Mouse (Mus musculus): ENCODE measurements around the gene Cd3d. TPM values are rescaled to one million over a fixed set of nuclear protein-coding genes. Genes with fewer than 3 reads are reported as not detected.

Gene Cd3d
- total RNA-seq, 2 experiments from 2014 or later, result 0.16 to 0.34 TPM

GRCm38 (mm10) chr9:44991821-44992220 is 10.2 kb downstream of the Cd3d start:
- intact Hi-C loops (cut with DNase I), result no loop called here

DNA sequence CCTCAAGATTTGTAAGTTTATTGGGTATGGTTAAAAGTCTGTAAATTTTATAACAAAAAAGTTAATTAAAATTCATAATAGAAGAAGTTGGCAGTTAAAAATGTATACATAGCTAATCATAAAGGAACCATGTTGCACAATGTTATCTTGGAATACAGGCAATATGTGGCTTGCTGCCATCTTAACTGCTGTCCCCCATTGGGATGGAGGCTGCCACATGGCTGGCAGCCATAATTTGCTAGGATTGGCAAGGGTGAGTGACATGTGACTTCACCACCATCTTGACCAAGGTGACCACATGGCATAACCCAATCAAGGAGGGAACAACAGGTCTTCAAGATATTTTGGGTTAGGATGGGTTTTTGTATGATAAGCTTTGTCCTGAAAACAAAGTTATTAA is 10.7 kb downstream of the Cd3d start:
- intact Hi-C loops (cut with DNase I), result no loop called here
- no peak for DNase-seq (ENCODE audit: low spot score)

More at GRCm38 (mm10) chr9:44991821-44992220, 10.2 kb downstream of the Cd3d start:
- DNase-seq (ENCODE audit: low spot score), result no peak

DNA sequence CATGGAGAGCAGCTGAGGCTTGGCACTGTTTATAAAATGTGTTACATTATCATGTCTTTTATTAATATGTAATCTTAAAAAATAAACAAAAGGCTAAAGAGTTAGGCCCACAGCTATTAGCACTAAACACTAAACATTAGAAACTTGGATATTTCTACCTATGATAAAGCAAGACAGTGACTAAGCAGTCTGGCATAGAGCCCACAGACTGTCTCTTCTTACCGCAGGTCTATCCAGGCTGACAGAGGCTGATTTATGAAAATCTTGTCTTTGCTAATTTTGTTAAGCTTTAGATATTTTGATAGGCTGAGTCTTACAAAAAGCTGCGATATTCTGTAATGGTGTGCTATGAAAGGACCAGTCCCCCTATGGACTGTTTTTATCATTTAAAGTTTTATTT is 11.7 kb downstream of the Cd3d start:
- intact Hi-C loops (cut with DNase I), result no loop called here
- no peak for DNase-seq (ENCODE audit: low spot score)

DNA sequence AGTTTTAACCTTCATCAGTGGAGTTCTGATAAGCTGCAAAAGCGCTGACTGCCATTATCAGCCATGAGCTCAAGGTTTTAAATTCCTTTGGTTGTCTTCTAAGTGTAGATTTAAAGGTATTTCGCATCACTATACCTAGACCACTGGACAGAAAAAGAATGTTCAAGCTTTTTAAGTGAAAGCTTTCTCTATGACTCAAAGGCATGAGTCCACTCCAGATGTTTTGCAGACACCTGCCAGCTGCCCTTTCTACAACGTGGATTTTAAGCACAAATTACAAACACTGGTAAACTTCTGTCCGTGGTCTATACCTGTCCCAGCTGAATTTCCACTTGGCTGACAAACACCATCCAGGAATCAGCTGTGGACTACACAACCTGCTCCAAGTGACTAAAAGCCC is 13.4 kb downstream of the Cd3d start:
- DNase-seq (ENCODE audit: low spot score), result no peak

GRCm38 (mm10) chr9:44996590-44996989 is 15.0 kb downstream of the Cd3d start:
- intact Hi-C loops (cut with DNase I), result no loop called here
- DNase-seq (ENCODE audit: low spot score), result no peak

More for the DNA sequence above, 13.4 kb downstream of the Cd3d start:
- intact Hi-C loops (cut with DNase I), result no loop called here

DNA sequence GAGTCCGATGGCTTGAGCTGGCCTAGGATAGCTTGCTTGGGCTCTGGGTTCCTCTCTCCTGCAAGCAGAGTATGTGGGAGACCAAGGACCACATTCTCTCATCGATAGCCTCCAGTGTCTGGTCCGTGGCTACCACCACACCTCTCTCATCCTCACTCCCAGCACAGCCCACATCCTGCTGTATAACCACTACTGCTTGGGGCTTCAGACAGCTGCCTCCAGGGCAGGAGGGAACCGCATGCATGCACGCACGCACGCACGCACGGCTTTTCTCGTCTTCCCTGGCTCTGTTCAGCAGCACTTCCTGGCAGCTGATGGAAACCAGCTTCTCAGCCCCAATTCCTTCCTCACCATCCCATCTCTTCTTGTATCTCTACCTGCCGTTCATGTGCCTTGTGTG is 16.6 kb downstream of the Cd3d start:
- intact Hi-C loops (cut with DNase I), result no loop called here
- no peak for DNase-seq (ENCODE audit: low spot score)

GRCm38 (mm10) chr9:44999171-44999570 is 17.6 kb downstream of the Cd3d start:
- no peak for DNase-seq (ENCODE audit: low spot score)

GRCm38 (mm10) chr9:44999776-45000175 is 18.2 kb downstream of the Cd3d start:
- intact Hi-C loops (cut with DNase I), result no loop called here
- no peak for DNase-seq (ENCODE audit: low spot score)

More at GRCm38 (mm10) chr9:44999171-44999570, 17.6 kb downstream of the Cd3d start:
- intact Hi-C loops (cut with DNase I), result no loop called here

- intact Hi-C loops (cut with DNase I), result no loop called here
- DNase-seq (ENCODE audit: low spot score), result no peak
Observed at GRCm38 (mm10) chr9:45000249-45000648, 18.7 kb downstream of the Cd3d start.

- intact Hi-C loops (cut with DNase I), result no loop called here
- DNase-seq (ENCODE audit: low spot score), result no peak
Observed at GRCm38 (mm10) chr9:45007404-45007803, 25.8 kb downstream of the Cd3d start.

DNA sequence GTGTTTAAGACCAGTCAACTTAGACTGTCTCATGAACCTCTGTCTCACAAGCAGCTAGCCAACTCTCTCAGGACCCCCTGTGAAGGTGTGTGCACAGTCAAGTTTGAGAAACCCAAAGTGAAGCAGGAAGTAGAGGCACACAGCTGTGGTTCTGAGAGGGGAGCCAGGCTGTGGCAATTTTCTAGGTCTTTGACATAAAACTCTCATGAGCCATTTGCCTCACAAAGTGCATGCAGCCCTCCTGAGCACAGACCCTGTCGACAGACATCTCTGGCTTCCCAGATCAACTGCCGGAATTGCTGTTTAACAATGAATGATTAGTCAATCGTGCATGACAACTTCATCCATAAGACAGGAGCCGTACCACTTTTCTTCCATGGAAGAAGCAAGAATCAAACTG is 26.8 kb downstream of the Cd3d start:
- intact Hi-C loops (cut with DNase I), result no loop called here

DNA sequence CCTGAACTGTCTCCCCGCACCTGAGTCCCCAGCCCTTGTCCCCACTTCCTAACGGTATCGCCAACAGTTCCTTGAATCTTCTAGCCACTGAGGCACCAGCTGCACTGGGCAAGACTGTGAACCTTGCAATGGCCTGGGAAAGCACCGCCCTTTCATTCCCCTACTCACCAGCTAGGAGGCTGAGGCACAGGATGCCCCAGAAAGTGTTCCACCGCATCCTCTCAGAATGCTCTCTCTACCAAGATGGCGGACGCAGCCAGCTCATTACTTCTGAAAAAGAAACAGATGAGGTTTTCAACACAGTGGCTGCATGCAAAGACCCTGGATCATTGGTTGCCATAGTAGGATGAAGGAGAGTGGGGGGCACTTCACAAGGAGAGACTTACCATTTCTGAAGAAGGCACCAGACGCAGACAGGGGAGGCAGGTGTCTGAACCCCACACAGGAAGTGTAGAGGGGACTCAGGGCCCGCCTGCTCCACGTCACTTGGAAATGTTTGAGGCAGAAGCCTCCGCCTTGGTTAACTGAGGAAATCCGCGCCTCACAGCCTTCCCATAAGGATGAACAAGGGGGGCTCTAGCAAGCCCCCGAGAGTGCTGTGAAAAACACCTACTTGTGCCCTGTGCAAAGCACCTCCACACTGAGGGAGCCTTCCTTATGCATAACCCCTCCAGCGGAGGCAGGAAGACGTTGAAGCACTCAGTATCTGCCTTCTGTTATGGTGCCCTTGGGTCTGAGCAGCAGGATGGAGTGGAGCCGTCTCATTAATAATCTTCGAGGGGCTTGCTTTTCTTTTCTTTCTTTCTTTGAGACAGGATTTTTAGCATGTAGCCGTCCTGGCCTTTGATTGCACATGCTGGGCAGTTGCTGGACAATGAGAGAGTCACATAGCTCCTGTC is 27.8 kb downstream of the Cd3d start, which contains the start of gene Cd3e:
Gene Cd3e (minus strand): TSS at position 448 of the 899 bp plus-strand sequence.
- intact Hi-C loops (cut with DNase I), result no loop called here
- no peak for DNase-seq (ENCODE audit: low spot score)

More for the DNA sequence above, 26.8 kb downstream of the Cd3d start:
- DNase-seq (ENCODE audit: low spot score), result no peak

- no peak for DNase-seq (ENCODE audit: low spot score)
Observed at GRCm38 (mm10) chr9:45010461-45010860, 28.9 kb downstream of the Cd3d start.

DNA sequence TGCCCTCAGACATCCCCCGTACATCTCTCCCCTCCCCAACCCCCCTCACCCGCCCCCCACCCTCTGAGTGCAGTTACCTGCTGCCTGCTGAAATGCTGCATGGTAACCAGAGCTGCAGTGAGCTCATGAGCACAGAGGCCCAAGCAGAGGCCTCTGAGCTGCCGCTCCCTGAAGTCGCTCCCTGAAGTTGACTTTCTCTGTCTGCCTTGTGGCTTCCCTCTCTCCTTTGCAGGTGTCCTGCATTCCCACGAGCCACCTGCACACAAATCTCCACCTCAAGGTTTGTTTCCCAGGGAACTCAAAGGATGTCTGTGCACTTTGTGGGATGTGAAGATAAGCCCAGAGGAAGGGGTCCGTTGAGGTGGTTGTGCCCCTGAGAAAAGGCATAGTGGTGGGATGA is 29.7 kb downstream of the Cd3d start:
- intact Hi-C loops (cut with DNase I), result no loop called here
- DNase-seq (ENCODE audit: low spot score), result no peak

More at GRCm38 (mm10) chr9:45010461-45010860, 28.9 kb downstream of the Cd3d start:
- intact Hi-C loops (cut with DNase I), result no loop called here

GRCm38 (mm10) chr9:45014879-45015278 is 33.3 kb downstream of the Cd3d start:
- intact Hi-C loops (cut with DNase I), result no loop called here
- no peak for DNase-seq (ENCODE audit: low spot score)

GRCm38 (mm10) chr9:45015841-45016240 is 34.3 kb downstream of the Cd3d start:
- no peak for DNase-seq (ENCODE audit: low spot score)
- intact Hi-C loops (cut with DNase I), result no loop called here

DNA sequence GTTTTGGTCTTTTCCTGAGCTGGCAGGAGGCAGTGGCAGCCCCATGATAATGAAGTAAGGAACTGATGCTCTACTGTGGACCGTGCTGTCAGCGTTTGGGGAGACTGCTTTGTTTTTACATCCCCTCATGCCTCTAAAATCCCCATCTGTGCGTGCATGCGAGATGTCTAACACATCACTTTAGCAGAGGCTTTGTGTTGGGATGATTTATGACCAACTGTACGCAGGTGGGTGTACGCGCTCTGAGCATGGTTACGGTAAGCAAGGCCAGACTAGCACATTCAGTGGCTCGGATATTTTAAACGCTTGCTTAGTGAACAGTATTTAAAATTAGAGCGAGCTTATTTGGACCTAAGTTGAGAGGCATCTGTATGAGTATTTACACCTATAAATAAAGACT is 36.4 kb downstream of the Cd3d start:
- intact Hi-C loops (cut with DNase I), result no loop called here
- no peak for DNase-seq (ENCODE audit: low spot score)

DNA sequence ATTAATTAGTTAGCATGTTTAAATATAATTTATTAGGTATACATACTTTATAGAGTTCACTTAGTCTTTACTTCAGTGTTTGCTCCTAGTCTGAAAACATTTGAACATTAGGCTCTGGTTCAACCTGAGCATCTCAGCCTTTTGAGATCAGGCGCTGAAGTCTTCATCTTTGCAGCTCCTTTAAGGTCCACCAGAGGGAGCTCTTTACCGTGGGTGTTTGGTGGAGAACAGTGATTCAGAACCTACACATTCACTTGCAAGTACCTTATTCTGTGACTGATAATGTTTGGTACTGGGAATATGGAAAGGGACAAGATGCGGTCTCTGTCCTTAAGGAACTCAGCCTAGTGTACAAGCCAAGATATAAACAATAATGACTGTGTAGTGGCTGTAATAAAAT is 41.2 kb downstream of the Cd3d start:
- no peak for DNase-seq (ENCODE audit: low spot score)
- intact Hi-C loops (cut with DNase I), result loop anchor here (1.0 to 2.0 kb wide), 2 partner anchors 26 to 124 kb away; no protein-coding TSS in a partner anchor

DNA sequence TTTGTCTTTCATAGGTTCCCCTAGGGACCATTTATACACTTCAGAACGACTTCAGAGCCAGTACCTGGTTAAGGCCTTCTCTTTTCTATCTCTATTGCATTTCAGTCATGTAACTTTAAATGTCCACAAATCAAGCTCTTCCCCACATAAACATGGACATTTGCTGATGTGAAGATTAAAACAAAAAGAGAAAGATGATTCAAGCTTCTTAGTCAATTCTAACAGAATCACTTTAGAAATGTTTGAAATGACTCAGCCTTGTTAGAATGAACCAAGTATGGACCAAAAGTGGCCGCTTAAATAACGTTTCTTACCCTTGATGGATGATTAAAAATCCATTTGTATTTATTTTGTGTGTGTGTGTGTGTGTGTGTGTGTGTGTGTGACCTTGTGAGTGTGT is 42.1 kb downstream of the Cd3d start:
- intact Hi-C loops (cut with DNase I), result loop anchor here (1.0 to 2.0 kb wide), 2 partner anchors 25 to 123 kb away; no protein-coding TSS in a partner anchor
- DNase-seq (ENCODE audit: low spot score), result no peak

DNA sequence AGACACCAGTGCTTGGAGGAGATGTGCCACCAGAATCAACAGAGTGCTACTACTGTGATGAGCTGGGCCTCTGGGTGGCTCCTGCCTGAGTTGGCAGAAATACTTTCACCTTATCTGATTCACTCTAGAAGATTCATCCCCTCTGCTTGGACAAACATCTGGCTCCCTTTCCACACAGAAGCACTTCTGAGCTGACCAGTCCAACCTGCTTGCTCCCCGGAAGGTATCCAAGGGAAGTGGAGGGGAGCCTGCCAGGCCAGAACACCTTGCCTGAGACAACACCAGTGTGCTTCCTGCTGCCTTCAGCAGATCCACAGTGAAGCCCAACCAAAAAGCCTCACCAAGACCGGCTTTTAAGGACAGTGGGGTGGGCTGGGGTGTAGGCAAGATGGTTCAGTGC is 42.6 kb downstream of the Cd3d start:
- DNase-seq (ENCODE audit: low spot score), result no peak
- intact Hi-C loops (cut with DNase I), result no loop called here

GRCm38 (mm10) chr9:45027376-45027775 is 45.8 kb downstream of the Cd3d start:
- no peak for DNase-seq (ENCODE audit: low spot score)
- intact Hi-C loops (cut with DNase I), result no loop called here

Measured in heart, postnatal 25 days (tissue).